ENCODE assay signal across 8 mouse cellular contexts in genomic region chrX:36903115-36903768, GRCm38 (mm10). TPM values are rescaled to one million over a fixed set of nuclear protein-coding genes. Genes with fewer than 3 reads are reported as not detected.
DNase-seq lines count a peak whose midpoint lies in the region; ATAC-seq lines count a peak whose summit lies in the region.

No protein-coding gene starts in this region.

- no peaks in the 10 kb centered on the region for H3K36me3 ChIP-seq in forebrain, embryonic 10.5 days (replicated peaks)
- no peaks in the 10 kb centered on the region for H3K36me3 ChIP-seq in heart, embryonic 16.5 days (ENCODE audit: control insufficient read depth, insufficient read depth)
- no peaks in the 10 kb centered on the region for H3K36me3 ChIP-seq in liver, embryonic 15.5 days (replicated peaks)
- H3K36me3 ChIP-seq in neural tube, embryonic 12.5 days = no peaks in the 10 kb centered on the region

- H3K4me1 ChIP-seq in forebrain, embryonic 10.5 days = peaks cover 10% of the 10 kb centered on the region; the same call in 1 of the 2 replicates
- H3K4me1 ChIP-seq in heart, embryonic 16.5 days (ENCODE audit: control insufficient read depth, insufficient read depth, low read length) = no peaks in the 10 kb centered on the region
- H3K4me1 ChIP-seq in liver, embryonic 15.5 days (replicated peaks) = peaks cover 9% of the 10 kb centered on the region
- H3K4me1 ChIP-seq in neural tube, embryonic 12.5 days = no peaks in the 10 kb centered on the region

- ATAC-seq in heart, embryonic 16.5 days (replicated peaks; ENCODE audit: extremely low read depth, insufficient read depth, low FRiP score) = peak; percentile 92
- ATAC-seq in liver, embryonic 15.5 days (ENCODE audit: insufficient read depth) = peak; percentile 89
- ATAC-seq in neural tube, embryonic 12.5 days (ENCODE audit: low FRiP score, low read depth) = peak; percentile 88

- peak; percentile 89 to 90 for DNase-seq in CD8-positive naive resting alpha-beta T cell, adult 2 months (ENCODE audit: low read depth in 2 of 2, low spot score in 2 of 2)
- DNase-seq in c-Kit-positive CD71-negative TER-119-negative erythroid progenitor cells, embryonic 14.5 days (ENCODE audit: low read depth) = peak; percentile 78
- peak; percentile 87 for DNase-seq in forebrain, embryonic 10.5 days (ENCODE audit: extremely low spot score, low spot score)
- DNase-seq in kidney, postnatal 36 days = peak; percentile 93
- DNase-seq in telencephalon, adult 2 months (ENCODE audit: low read depth, low spot score) = peak; percentile 83

- H3K4me2 ChIP-seq in heart, embryonic 16.5 days (ENCODE audit: low read depth, low read length) = peak overlapping the region; percentile 79
- H3K4me2 ChIP-seq in liver, embryonic 15.5 days = peak overlapping the region; percentile 82
- peak overlapping the region; percentile 61 for H3K4me2 ChIP-seq in neural tube, embryonic 12.5 days (replicated peaks)

- peak overlapping the region; percentile 88 for H3K27ac ChIP-seq in forebrain, embryonic 10.5 days
- peak overlapping the region; percentile 66 for H3K27ac ChIP-seq in heart, embryonic 16.5 days (ENCODE audit: low read length)
- peak overlapping the region; percentile 45; the same call in 1 of the 2 replicates for H3K27ac ChIP-seq in liver, embryonic 15.5 days (replicated peaks)
- H3K27ac ChIP-seq in neural tube, embryonic 12.5 days = peak overlapping the region; percentile 32; the same call in 1 of the 2 replicates

- no peaks in the 10 kb centered on the region for H3K9me3 ChIP-seq in forebrain, embryonic 10.5 days
- H3K9me3 ChIP-seq in heart, embryonic 16.5 days (replicated peaks; ENCODE audit: control insufficient read depth, low read length) = no peaks in the 10 kb centered on the region
- H3K9me3 ChIP-seq in liver, embryonic 15.5 days (replicated peaks) = no peaks in the 10 kb centered on the region
- 0 out of 2 replicates have a peak, but pooled peaks cover 2% of the 10 kb centered on the region for H3K9me3 ChIP-seq in neural tube, embryonic 12.5 days

- H3K27me3 ChIP-seq in forebrain, embryonic 10.5 days (ENCODE audit: poor library complexity, severe bottlenecking) = no peaks in the 10 kb centered on the region
- H3K27me3 ChIP-seq in heart, embryonic 16.5 days (ENCODE audit: control insufficient read depth, insufficient read depth, low read length) = no peaks in the 10 kb centered on the region
- H3K27me3 ChIP-seq in liver, embryonic 15.5 days = no peaks in the 10 kb centered on the region
- H3K27me3 ChIP-seq in neural tube, embryonic 12.5 days (replicated peaks) = no peaks in the 10 kb centered on the region

- H3K4me3 ChIP-seq in forebrain, embryonic 10.5 days = peak overlapping the region; percentile 69
- H3K4me3 ChIP-seq in heart, embryonic 16.5 days (ENCODE audit: low read length) = peak overlapping the region; percentile 55
- H3K4me3 ChIP-seq in liver, embryonic 15.5 days (replicated peaks) = peak overlapping the region; percentile 64
- H3K4me3 ChIP-seq in neural tube, embryonic 12.5 days = peak overlapping the region; percentile 59

- WGBS in forebrain, embryonic 10.5 days = 21% methylated on average over 31 of the region's 32 CpGs
- 11% methylated on average over 26 of the region's 32 CpGs for WGBS in heart, embryonic 16.5 days
- WGBS in liver, embryonic 15.5 days (ENCODE audit: insufficient replicate concordance) = 13% methylated on average over 30 of the region's 32 CpGs
- 14% methylated on average over 32 of the region's 32 CpGs for WGBS in neural tube, embryonic 12.5 days

- H3K9ac ChIP-seq in heart, embryonic 16.5 days (ENCODE audit: low read length) = peak overlapping the region; percentile 75
- peak overlapping the region; percentile 60 for H3K9ac ChIP-seq in liver, embryonic 15.5 days
- H3K9ac ChIP-seq in neural tube, embryonic 12.5 days = peak overlapping the region; percentile 75

RNA-seq across cellular contexts. Expression of gene Nkrf, which starts 0.5 kb away (rescaled TPM):
- polyA plus RNA-seq in forebrain, embryonic 10.5 days (2016; fragmentation: Nextera tagmentation; extraction: Ambion mirVana) = 2.4 and 2.6 TPM in 2 replicates
- 0.63 and 0.72 TPM in 2 replicates for polyA plus RNA-seq in heart, embryonic 16.5 days (2015; fragmentation: Nextera tagmentation; extraction: Ambion mirVana)
- 0.51 and 0.67 TPM in 2 replicates for polyA plus RNA-seq in liver, embryonic 15.5 days (2015; fragmentation: Nextera tagmentation; extraction: Ambion mirVana)
- 9.6 and 9.9 TPM in 2 replicates for polyA plus RNA-seq in neural tube, embryonic 12.5 days (2016; fragmentation: Nextera tagmentation; extraction: Ambion mirVana)

RNA-seq across cellular contexts. Expression of gene C330007P06Rik, which starts 29.3 kb away (rescaled TPM):
- polyA plus RNA-seq in forebrain, embryonic 10.5 days (2016; fragmentation: Nextera tagmentation; extraction: Ambion mirVana) = 32.7 and 33.0 TPM in 2 replicates
- 19.4 and 20.4 TPM in 2 replicates for polyA plus RNA-seq in heart, embryonic 16.5 days (2015; fragmentation: Nextera tagmentation; extraction: Ambion mirVana)
- 12.6 and 13.6 TPM in 2 replicates for polyA plus RNA-seq in liver, embryonic 15.5 days (2015; fragmentation: Nextera tagmentation; extraction: Ambion mirVana)
- 30.0 and 30.7 TPM in 2 replicates for polyA plus RNA-seq in neural tube, embryonic 12.5 days (2016; fragmentation: Nextera tagmentation; extraction: Ambion mirVana)

RNA-seq across cellular contexts. Expression of gene Ube2a, which starts 29.5 kb away (rescaled TPM):
- 126 and 131 TPM in 2 replicates for polyA plus RNA-seq in forebrain, embryonic 10.5 days (2016; fragmentation: Nextera tagmentation; extraction: Ambion mirVana)
- 137 and 144 TPM in 2 replicates for polyA plus RNA-seq in heart, embryonic 16.5 days (2015; fragmentation: Nextera tagmentation; extraction: Ambion mirVana)
- 64.3 and 74.0 TPM in 2 replicates for polyA plus RNA-seq in liver, embryonic 15.5 days (2015; fragmentation: Nextera tagmentation; extraction: Ambion mirVana)
- 114 and 123 TPM in 2 replicates for polyA plus RNA-seq in neural tube, embryonic 12.5 days (2016; fragmentation: Nextera tagmentation; extraction: Ambion mirVana)

Comparison
In these comparisons a context has a peak if more than half of its experiments do, and no peak if none do; other contexts are left out.
1. Peak in every context shown above with its lines: DNase-seq, ATAC-seq, H3K4me3 ChIP-seq and H3K27ac ChIP-seq.
2. H3K27ac ChIP-seq: peak in every context shown above with its lines; median percentile 88 in forebrain, embryonic 10.5 days; 66 in heart, embryonic 16.5 days; 45 in liver, embryonic 15.5 days; 32 in neural tube, embryonic 12.5 days.